Mouse (Mus musculus): ENCODE data around the gene Stk33.

DNA sequence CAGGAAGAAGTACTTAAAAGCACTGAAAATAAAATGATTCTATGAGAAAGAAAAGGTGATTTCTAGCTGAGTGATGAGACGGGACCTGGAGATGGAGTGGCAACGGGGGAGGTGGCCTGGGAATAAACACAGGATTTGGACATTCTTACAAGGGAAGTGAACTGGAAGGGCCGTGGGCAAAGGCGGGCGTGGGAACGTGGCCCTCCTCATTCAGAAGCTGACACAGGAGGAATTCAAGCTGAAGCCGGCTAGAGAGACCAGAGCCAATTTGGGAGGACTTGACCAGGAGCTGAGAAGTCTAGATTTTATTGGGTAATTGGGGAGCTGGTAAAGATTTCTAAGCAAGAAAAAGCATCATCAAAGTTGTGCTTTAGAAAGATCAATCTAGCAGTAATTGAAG lies 33.4 kb downstream of the Stk33 start:
- no peak for TF ChIP-seq POLR2A (IDR thresholded peaks at IDR 0.05; ENCODE audit: borderline replicate concordance, control insufficient read depth, low read depth, low read length)
- no peak for TF ChIP-seq CTCF (IDR thresholded peaks at IDR 0.05; ENCODE audit: control insufficient read depth, insufficient read depth, low read length)
